Mouse (Mus musculus) lung, postnatal 14 days (tissue): Measurements from ENCODE around the gene Lsm7.

Experiments used
- DNase-seq: peaks from one replicate; pipeline ENCODE4 v3.0.0; 2021

Lsm7 gene

DNA sequence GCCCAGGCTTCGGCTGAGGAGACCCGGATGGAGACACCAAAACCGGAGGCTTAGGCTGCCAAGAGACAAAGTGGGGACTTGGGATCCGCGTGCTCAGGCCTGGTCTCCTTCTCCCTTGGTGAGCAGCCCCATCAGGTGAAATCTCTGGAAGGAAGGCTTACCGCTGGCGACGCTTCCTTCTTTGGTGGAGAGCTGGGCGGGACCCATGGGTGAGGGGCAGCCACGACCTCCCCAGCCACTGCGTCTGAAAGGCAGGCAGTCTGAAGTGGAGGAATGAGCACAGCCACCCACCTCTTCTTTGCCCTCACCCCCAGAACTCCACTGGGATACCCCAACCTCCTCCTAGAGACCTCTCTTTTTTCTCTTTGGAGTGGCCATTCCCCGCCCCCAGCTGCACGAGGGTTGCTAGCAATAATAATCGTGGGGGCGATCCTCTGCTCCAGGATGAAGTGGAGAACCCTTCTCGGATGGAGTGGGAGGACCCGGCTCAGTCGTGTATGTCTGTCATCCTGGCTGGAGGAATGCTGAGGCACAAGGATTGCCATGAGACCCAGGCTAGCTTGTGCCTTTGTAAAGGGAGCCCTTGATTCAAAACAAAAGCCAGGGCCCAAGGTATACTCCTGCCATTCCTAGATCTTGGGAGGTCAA is 45.9 kb downstream of the Lsm7 start:
- no peak for DNase-seq

GRCm38 (mm10) chr10:80808099-80808984 is 46.7 kb downstream of the Lsm7 start:
- DNase-seq: no peak

DNA sequence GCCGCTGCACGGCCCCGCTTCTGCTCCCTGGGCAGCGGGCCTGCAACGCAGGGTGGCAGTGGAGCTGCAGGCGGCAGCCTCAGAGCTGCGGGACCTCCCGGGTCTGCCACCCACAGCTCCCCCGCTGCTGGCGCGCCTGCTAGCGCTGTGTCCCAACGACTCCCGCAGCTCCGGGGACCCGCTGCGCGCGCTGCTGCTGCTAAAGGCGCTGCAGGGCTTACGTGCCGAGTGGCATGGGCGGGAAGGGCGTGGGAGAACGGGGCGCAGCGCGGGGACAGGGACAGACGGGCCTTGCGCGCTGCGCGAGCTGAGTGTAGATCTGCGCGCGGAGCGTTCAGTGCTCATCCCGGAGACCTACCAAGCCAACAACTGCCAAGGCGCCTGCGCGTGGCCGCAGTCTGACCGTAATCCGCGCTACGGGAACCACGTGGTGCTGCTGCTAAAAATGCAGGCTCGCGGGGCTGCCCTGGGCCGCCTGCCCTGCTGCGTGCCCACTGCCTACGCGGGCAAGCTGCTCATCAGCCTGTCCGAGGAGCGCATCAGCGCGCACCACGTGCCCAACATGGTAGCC is 47.9 kb downstream of the Lsm7 start:
- DNase-seq: peak; percentile 56

DNA sequence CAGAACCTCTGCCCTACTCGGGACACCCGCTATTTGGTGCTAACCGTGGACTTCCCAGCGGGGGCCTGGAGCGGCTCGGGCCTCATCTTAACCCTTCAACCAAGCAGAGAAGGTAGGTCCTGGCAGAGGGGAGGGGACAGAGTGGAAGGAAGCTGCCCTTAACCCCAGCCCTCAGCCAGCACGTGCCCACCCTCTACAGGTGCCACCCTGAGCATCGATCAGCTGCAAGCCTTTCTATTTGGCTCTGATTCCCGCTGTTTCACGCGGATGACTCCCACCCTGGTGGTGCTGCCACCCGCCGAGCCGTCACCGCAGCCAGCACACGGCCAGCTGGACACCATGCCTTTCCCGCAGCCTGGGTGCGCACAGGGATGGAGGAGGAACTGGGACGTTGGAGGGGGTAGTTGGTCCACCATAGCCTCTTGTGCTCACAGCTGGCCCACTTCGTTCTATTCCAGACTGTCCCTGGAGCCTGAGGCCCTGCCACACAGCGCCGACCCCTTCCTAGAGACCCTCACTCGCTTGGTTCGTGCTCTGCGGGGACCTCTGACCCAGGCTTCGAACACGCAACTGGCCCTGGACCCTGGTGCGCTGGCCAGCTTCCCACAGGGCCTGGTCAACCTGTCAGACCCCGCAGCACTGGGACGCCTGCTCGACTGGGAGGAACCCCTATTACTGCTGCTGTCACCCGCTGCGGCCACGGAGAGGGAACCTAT is 48.5 kb downstream of the Lsm7 start:
- no peak for DNase-seq

DNA sequence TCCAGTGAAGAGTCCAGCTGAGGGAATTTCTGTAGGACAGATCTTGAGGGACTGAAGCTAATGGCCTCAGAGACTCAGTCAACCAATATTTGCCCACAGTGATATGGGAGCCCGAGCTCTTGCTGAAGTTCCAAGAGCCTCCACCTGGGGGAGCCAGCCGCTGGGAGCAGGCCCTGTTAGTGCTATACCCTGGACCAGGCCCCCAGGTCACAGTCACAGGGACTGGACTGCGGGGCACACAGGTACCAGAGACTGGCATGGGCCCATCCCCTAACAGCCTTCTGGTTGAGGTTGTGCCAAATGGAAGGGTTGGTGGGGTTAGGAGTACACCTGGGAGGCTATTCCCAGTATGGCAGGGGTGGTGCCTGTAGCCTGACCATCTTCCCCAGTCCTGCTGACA is 49.1 kb downstream of the Lsm7 start:
- DNase-seq: peak; percentile 79

DNA sequence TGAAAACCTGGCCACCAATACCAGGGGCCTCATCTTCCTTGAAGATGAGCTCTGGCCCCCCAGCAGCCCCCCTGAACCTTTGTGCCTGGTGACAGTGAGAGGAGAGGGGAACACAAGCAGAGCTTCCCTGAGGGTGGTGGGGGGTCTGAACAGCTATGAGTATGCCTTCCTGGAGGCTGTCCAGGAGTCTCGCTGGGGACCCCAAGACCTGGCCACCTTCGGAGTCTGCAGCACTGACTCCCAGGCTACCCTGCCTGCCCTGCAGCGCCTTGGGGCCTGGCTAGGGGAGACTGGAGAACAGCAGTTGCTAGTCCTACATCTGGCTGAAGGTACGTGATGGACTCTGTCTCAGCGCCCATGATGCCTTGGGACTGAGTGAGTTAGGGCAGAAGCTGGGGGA is 49.7 kb downstream of the Lsm7 start:
- no peak for DNase-seq

GRCm38 (mm10) chr10:80804916-80805315 is 50.1 kb downstream of the Lsm7 start, which contains the start of gene Amh:
TSS of gene Amh (plus strand) at chr10:80805243.
- DNase-seq: no peak

DNA sequence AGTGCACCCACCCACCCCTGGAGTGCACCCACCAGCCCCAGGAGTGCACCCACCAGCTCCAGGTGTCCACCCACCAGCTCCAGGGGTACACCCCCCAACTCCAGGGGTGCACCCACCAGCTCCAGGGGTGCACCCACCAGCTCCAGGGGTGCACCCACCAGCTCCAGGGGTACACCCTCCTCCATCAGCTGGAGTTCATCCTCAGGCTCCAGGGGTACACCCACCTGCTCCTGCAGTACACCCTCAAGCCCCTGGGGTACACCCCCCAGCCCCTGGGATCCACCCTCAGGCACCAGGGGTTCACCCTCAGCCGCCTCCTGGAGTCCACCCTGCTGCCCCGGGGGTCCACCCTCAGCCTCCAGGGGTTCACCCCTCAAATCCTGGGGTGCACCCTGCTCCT is 50.7 kb downstream of the Lsm7 start:
- no peak for DNase-seq

GRCm38 (mm10) chr10:80802996-80803395 is 52.0 kb downstream of the Lsm7 start:
- no peak for DNase-seq
